Mouse (Mus musculus) CH12.LX (cell line): Measurements from ENCODE around the gene Hoxa7. TPM values are rescaled to one million over a fixed set of nuclear protein-coding genes. Genes with fewer than 3 reads are reported as not detected.

Source experiments
- DNase-seq: peaks from one replicate; pipeline ENCODE4 v3.0.0-alpha.2; 2013; ENCODE audit errors: extremely low read depth
- H3K27ac ChIP-seq: 2 replicates; pipeline ENCODE4 v1.5.1; 2012; ENCODE audit warnings: low read depth, mild to moderate bottlenecking, control low read depth, moderate library complexity; ENCODE audit not compliant: insufficient read depth
- H3K27me3 ChIP-seq: replicated peaks from 2 replicates; pipeline ENCODE3; 2012; ENCODE audit warnings: inconsistent platforms
- H3K36me3 ChIP-seq, 2 experiments: replicated peaks in 1 of 2; 2 replicates each; pipeline versions ENCODE3 to v1.6.1; 2012; ENCODE audit warnings: inconsistent platforms in 1 of 2, low read length in 1 of 2, mild to moderate bottlenecking in 1 of 2, mixed read lengths in 1 of 2, moderate library complexity in 1 of 2; ENCODE audit not compliant: control insufficient read depth in 1 of 2, insufficient read depth in 1 of 2
- H3K4me1 ChIP-seq, 2 experiments: 2 replicates each; pipeline ENCODE4 v1.6.1; 2012; ENCODE audit warnings: inconsistent platforms in 1 of 2, moderate library complexity in 1 of 2; ENCODE audit not compliant: insufficient read depth in 2 of 2, control insufficient read depth in 1 of 2
- H3K4me2 ChIP-seq: 2 replicates; pipeline ENCODE4 v1.6.1; 2012; ENCODE audit warnings: low read depth, mild to moderate bottlenecking, control low read depth; ENCODE audit not compliant: poor library complexity, insufficient read depth, severe bottlenecking
- H3K4me3 ChIP-seq, 3 experiments: fragments of 150-350 bp in 1 of 3; sonication (generic) in 1 of 3; replicated peaks in 1 of 3; 2 replicates each; pipeline versions ENCODE3 to v1.5.1; 2011 to 2012; ENCODE audit warnings: low read depth in 2 of 3, low read length in 2 of 3, mild to moderate bottlenecking in 2 of 3, moderate library complexity in 2 of 3, control low read depth in 1 of 3, improper control_type of control experiment in 1 of 3, inconsistent platforms in 1 of 3, mixed read lengths in 1 of 3; ENCODE audit not compliant: poor library complexity in 1 of 3
- H3K79me2 ChIP-seq: replicated peaks from 2 replicates; pipeline ENCODE4 v1.6.1; 2012; ENCODE audit warnings: mild to moderate bottlenecking, moderate library complexity; ENCODE audit not compliant: control insufficient read depth, poor library complexity, insufficient read depth, severe bottlenecking; ENCODE audit errors: extremely low read depth
- H3K9ac ChIP-seq: 2 replicates; pipeline ENCODE4 v1.6.1; 2012; ENCODE audit warnings: low read depth, mild to moderate bottlenecking, control low read depth, moderate library complexity; ENCODE audit not compliant: insufficient read depth
- H3K9me3 ChIP-seq: replicated peaks from 2 replicates; pipeline ENCODE3; 2012; ENCODE audit warnings: low read length, inconsistent platforms, mixed read lengths
- CHD1 ChIP-seq: IDR thresholded peaks from 2 replicates; pipeline ENCODE4 v1.6.1; 2012; ENCODE audit warnings: low read depth, low read length, improper control_type of control experiment, inconsistent platforms
- CTCF ChIP-seq, 2 experiments: IDR thresholded peaks in 1 of 2; conservative IDR thresholded peaks in 1 of 2; 2 replicates each; pipeline ENCODE4 v1.5.1; 2011 to 2012; ENCODE audit warnings: low read depth in 2 of 2, low read length in 2 of 2, improper control_type of control experiment in 1 of 2, inconsistent platforms in 1 of 2, mild to moderate bottlenecking in 1 of 2, moderate library complexity in 1 of 2
- E2F4 ChIP-seq: IDR thresholded peaks from 2 replicates; pipeline ENCODE4 v1.6.1; 2011; ENCODE audit warnings: low read depth, low read length, improper control_type of control experiment; ENCODE audit not compliant: insufficient replicate concordance
- ELF1 ChIP-seq: IDR thresholded peaks from 2 replicates; pipeline ENCODE4 v1.6.1; 2014; ENCODE audit warnings: low read depth, mild to moderate bottlenecking, inconsistent platforms, low read length, improper control_type of control experiment
- EP300 ChIP-seq: IDR thresholded peaks from 2 replicates; pipeline ENCODE4 v1.6.1; 2011; ENCODE audit warnings: low read length, improper control_type of control experiment
- ETS1 ChIP-seq: conservative IDR thresholded peaks from 2 replicates; pipeline ENCODE4 v1.6.1; 2012; ENCODE audit warnings: low read depth, mild to moderate bottlenecking, inconsistent platforms, low read length, improper control_type of control experiment, moderate library complexity
- MAX ChIP-seq: IDR thresholded peaks from 2 replicates; pipeline ENCODE4 v1.6.1; 2011; ENCODE audit warnings: low read length, improper control_type of control experiment
- MAZ ChIP-seq: IDR thresholded peaks from 2 replicates; pipeline ENCODE4 v1.6.1; 2012; ENCODE audit warnings: low read depth, mild to moderate bottlenecking, inconsistent platforms, low read length, improper control_type of control experiment, moderate library complexity
- MEF2A ChIP-seq: IDR thresholded peaks from 2 replicates; pipeline ENCODE4 v1.6.1; 2014; ENCODE audit warnings: low read depth, mild to moderate bottlenecking, inconsistent platforms, low read length, improper control_type of control experiment, borderline replicate concordance
- MXI1 ChIP-seq: IDR thresholded peaks from 2 replicates; pipeline ENCODE4 v1.6.1; 2011; ENCODE audit warnings: mild to moderate bottlenecking, low read depth, low read length, improper control_type of control experiment
- MYC ChIP-seq: IDR thresholded peaks from 2 replicates; pipeline ENCODE4 v1.6.1; 2011; ENCODE audit warnings: low read depth, mild to moderate bottlenecking, improper control_type of control experiment, low read length
- NRF1 ChIP-seq: IDR thresholded peaks from 2 replicates; pipeline ENCODE4 v1.6.1; 2014; ENCODE audit warnings: low read depth, mild to moderate bottlenecking, inconsistent platforms, low read length, improper control_type of control experiment, moderate library complexity
- RAD21 ChIP-seq: IDR thresholded peaks from 2 replicates; pipeline ENCODE4 v1.6.1; 2011; ENCODE audit warnings: low read depth, mild to moderate bottlenecking, low read length, improper control_type of control experiment, moderate library complexity
- TBP ChIP-seq: conservative IDR thresholded peaks from 2 replicates; pipeline ENCODE4 v1.6.1; 2011; ENCODE audit warnings: low read depth, low read length, improper control_type of control experiment
- USF1 ChIP-seq: IDR thresholded peaks from 2 replicates; pipeline ENCODE4 v1.6.1; 2014; ENCODE audit warnings: low read depth, mild to moderate bottlenecking, inconsistent platforms, low read length, improper control_type of control experiment
- dilution Hi-C: fragments of 300-500 bp; cut with MboI; formaldehyde crosslinking; loops from 2 replicates; pipeline ENCODE4 v1.14.3; 2020; ENCODE audit warnings: low sequenced_read_pairs; ENCODE audit not compliant: extremely low pct_unique_long_range_greater_than_20kb, extremely low pct_ligation_motif_present
- in situ Hi-C: fragments of 300-500 bp; cut with MboI; formaldehyde crosslinking; loops from 3 replicates; pipeline ENCODE4 v1.14.3; 2019; ENCODE audit warnings: low sequenced_read_pairs, low pct_ligation_motif_present, low pct_unique_long_range_greater_than_20kb, mixed read lengths
- polyA plus RNA-seq: library from polyadenylated mRNA; unstranded; fragments of >175 nt; gene quantifications from 2 replicates; pipeline ENCODE4 v1.2.1, GENCODE M21; 2012; ENCODE audit warnings: low read depth; ENCODE audit not compliant: insufficient read length
- total RNA-seq, 2 experiments: library from RNA; depleted of rRNA; stranded (reverse); fragments of 300-350 nt in 1 of 2; fragments of >200 nt in 1 of 2; gene quantifications; 2 replicates each; pipeline ENCODE4 v1.2.3; 2012 to 2014

Gene Hoxa7
- total and polyA plus RNA-seq, 3 experiments = 1.0 to 1.4 (median 1.1) TPM

DNA sequence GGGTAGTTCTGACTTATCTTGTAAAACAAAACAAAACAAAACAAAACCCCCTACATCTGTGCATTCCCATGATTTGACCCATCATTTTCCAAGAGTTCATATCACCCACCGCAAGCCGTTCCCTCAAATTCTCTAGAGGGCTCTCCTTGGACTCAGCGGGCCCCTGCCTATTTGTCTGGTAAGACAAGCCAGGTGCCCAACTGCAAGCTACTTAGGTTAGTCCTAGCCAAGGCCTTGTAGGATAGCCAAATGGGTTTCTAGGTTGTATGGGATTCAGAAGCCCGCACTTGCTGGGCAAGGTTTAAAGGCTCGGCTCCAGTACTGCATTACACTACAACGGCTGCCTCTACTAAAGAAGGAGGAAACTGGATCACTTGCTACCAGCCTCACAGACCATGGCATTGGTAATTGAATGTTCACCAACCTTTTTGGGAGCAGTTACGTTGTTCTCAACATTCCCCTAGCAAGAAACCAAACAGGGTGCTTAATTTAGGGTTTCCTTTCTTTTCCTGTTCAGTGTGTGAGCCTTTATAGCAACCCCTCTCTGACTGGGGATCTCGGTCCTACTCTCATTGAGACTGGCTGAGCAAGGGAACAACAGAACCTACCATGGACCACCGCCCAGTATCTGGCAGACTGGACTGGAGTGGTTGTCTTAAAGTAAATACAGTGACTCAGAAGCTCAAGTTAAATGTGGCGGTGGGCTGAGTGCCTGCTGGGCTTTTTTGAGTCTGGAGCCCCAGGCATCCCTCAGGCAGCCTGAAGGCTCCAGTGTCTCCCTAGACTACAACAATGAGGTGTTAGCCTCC, 15.9 kb upstream of the Hoxa7 start:
- dilution Hi-C loops (no loop called here), in situ Hi-C loops (no loop called here)
- peaks cover 33% of the 10 kb centered on the region for H3K9me3 ChIP-seq
- no peaks in the 10 kb centered on the region for H3K27me3 ChIP-seq
- no peak overlapping the region for H3K27ac ChIP-seq
- no peak for DNase-seq
- H3K9ac ChIP-seq = no peak overlapping the region
- peaks cover 3 to 42% of the 10 kb centered on the region in 2 experiments for H3K36me3 ChIP-seq
- no peak overlapping the region for H3K4me2 ChIP-seq
- peaks cover 0 to 12% of the 10 kb centered on the region in 2 experiments; a peak in 2 of 4 replicates for H3K4me1 ChIP-seq
- H3K4me3 ChIP-seq = no peak overlapping the region
- TF ChIP-seq MYC (no peak), TBP (no peak), MXI1 (no peak), MEF2A (no peak), RAD21 (no peak), E2F4 (no peak), CHD1 (no peak), USF1 (no peak), MAZ (no peak), EP300 (no peak)
- H3K79me2 ChIP-seq = no peaks in the 10 kb centered on the region

- Histone ChIP-seq H3K27ac (no peak overlapping the region), H3K4me3 (no peak overlapping the region), H3K9me3 (peaks cover 39% of the 10 kb centered on the region), H3K9ac (no peak overlapping the region), H3K4me2 (no peak overlapping the region), H3K36me3 (peaks cover 7 to 49% of the 10 kb centered on the region in 2 experiments), H3K79me2 (no peaks in the 10 kb centered on the region), H3K4me1 (peaks cover 0 to 12% of the 10 kb centered on the region in 2 experiments; a peak in 2 of 4 replicates), H3K27me3 (no peaks in the 10 kb centered on the region)
- TF ChIP-seq ETS1 (no peak), MXI1 (no peak)
- DNase-seq = no peak
- in situ Hi-C loops (no loop called here), dilution Hi-C loops (no loop called here)
These were observed 15.2 kb upstream of the Hoxa7 start for GRCm38 (mm10) chr6:52236806-52237205.

GRCm38 (mm10) chr6:52235866-52236265, 14.2 kb upstream of the Hoxa7 start:
- in situ Hi-C loops (no loop called here), dilution Hi-C loops (no loop called here)
- no peak for DNase-seq
- H3K4me3 ChIP-seq = no peak overlapping the region
- H3K27ac ChIP-seq = no peak overlapping the region
- no peak overlapping the region for H3K9ac ChIP-seq
- H3K4me2 ChIP-seq = no peak overlapping the region
- TF ChIP-seq E2F4 = no peak
- TF ChIP-seq CTCF (conservative IDR thresholded peaks at IDR 0.05 in 1 of 2, IDR thresholded peaks at IDR 0.05 in 1 of 2; ENCODE audit: low read depth in 2 of 2, low read length in 2 of 2) = no peak
- TF ChIP-seq ELF1 = no peak
- no peak for TF ChIP-seq MYC
- no peak for TF ChIP-seq MAX
- no peak for TF ChIP-seq NRF1
- H3K27me3 ChIP-seq = no peaks in the 10 kb centered on the region
- H3K4me1 ChIP-seq = peaks cover 0 to 7% of the 10 kb centered on the region in 2 experiments; a peak in 2 of 4 replicates
- peaks cover 40% of the 10 kb centered on the region for H3K9me3 ChIP-seq
- peaks cover 7 to 54% of the 10 kb centered on the region in 2 experiments for H3K36me3 ChIP-seq
- H3K79me2 ChIP-seq = no peaks in the 10 kb centered on the region
